Mouse (Mus musculus) intestine, embryonic 14.5 days (tissue): ENCODE measurements around the gene Slc32a1. TPM values are rescaled to one million over a fixed set of nuclear protein-coding genes. Genes with fewer than 3 reads are reported as not detected.

Experiments used
- ATAC-seq: fragments of 200-750 bp; cut with Nextera tagmentation; replicated peaks from 2 replicates; pipeline ENCODE4 v1.8.0; 2017; ENCODE audit warnings: low read depth, moderate number of reproducible peaks, moderate TSS enrichment, moderate library complexity; ENCODE audit not compliant: low FRiP score, low TSS enrichment
- DNase-seq: peaks from one replicate; pipeline ENCODE4 v3.0.0-alpha.2; 2018; ENCODE audit warnings: low spot score
- H3K27ac ChIP-seq: fragments of 300-500 bp; sonication (generic); 2 replicates; pipeline ENCODE4 v1.5.1; 2014; ENCODE audit warnings: low read depth, mild to moderate bottlenecking, control low read depth
- H3K27me3 ChIP-seq: fragments of 300-500 bp; sonication (generic); replicated peaks from 2 replicates; pipeline ENCODE4 v1.6.1; 2014; ENCODE audit warnings: low read length, control low read depth; ENCODE audit not compliant: control insufficient read depth, insufficient read depth
- H3K36me3 ChIP-seq: fragments of 300-500 bp; sonication (generic); 2 replicates; pipeline ENCODE4 v1.6.1; 2014; ENCODE audit warnings: low read length, control low read depth; ENCODE audit not compliant: control insufficient read depth, insufficient read depth
- H3K4me1 ChIP-seq: fragments of 300-500 bp; sonication (generic); replicated peaks from 2 replicates; pipeline ENCODE4 v1.6.1; 2014; ENCODE audit warnings: low read length, control low read depth, mixed read lengths; ENCODE audit not compliant: control insufficient read depth, insufficient read depth
- H3K4me2 ChIP-seq: fragments of 300-500 bp; sonication (generic); 2 replicates; pipeline ENCODE4 v1.6.1; 2014; ENCODE audit warnings: low read length
- H3K4me3 ChIP-seq: fragments of 300-500 bp; sonication (generic); 2 replicates; pipeline ENCODE4 v1.5.1; 2014; ENCODE audit warnings: low read depth, low read length, control low read depth, mixed read lengths
- H3K9ac ChIP-seq: fragments of 300-500 bp; sonication (generic); 2 replicates; pipeline ENCODE4 v1.6.1; 2014; ENCODE audit warnings: mild to moderate bottlenecking, low read length
- H3K9me3 ChIP-seq: fragments of 300-500 bp; sonication (generic); 2 replicates; pipeline ENCODE4 v1.6.1; 2016; ENCODE audit warnings: low read length, control low read depth; ENCODE audit not compliant: control insufficient read depth
- WGBS: fragments of 180-500 bp; shearing (Covaris S2); extraction: QIAGEN DNeasy Blood & Tissue Kit; methylation state at CpG from one replicate; pipeline ENCODE4 v1.1.7; 2014; 5-methylcytosine and 5-hydroxymethylcytosine counted together
- polyA plus RNA-seq: library from polyadenylated mRNA; unstranded; fragments of >200 nt; fragmentation: Nextera tagmentation; extraction: Ambion mirVana; gene quantifications from 2 replicates; pipeline ENCODE4 v1.2.1, GENCODE M21; 2014

Slc32a1 gene
- polyA plus RNA-seq, 1 experiment from 2014 or later = not detected

GRCm38 (mm10) chr2:158590495-158590894 is 20.1 kb upstream of the Slc32a1 start:
- no peak for ATAC-seq
- peaks cover 12% of the 10 kb centered on the region; the same call in 1 of the 2 replicates for H3K27me3 ChIP-seq
- H3K4me3 ChIP-seq = no peak overlapping the region
- no peaks in the 10 kb centered on the region for H3K36me3 ChIP-seq
- no peaks in the 10 kb centered on the region for H3K9me3 ChIP-seq
- WGBS = 64% methylated on average over 3 of the region's 3 CpGs
- H3K27ac ChIP-seq = no peak overlapping the region
- no peak overlapping the region for H3K4me2 ChIP-seq
- no peaks in the 10 kb centered on the region for H3K4me1 ChIP-seq
- no peak overlapping the region for H3K9ac ChIP-seq
- no peak for DNase-seq

GRCm38 (mm10) chr2:158591286-158591685 is 19.3 kb upstream of the Slc32a1 start:
- WGBS = 45% methylated on average over 5 of the region's 5 CpGs

DNA sequence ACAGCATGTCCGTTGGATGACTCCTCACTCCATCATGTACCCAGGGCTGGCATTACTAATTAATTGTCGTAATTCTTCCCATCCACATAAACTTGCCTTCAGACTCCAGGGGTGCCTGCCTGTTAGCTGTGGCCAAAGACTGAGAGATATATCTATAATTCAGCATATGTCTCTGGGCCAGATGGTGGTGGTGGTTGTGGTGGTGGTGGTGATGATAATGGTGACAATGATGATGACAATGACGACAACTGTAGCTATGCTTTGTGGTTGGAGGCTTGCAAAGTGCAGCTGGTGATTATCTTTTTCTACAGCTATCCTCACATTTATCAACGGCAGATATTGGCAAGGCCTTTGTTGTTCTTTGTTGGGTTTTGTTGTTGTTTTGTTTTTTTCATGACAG is 17.2 kb upstream of the Slc32a1 start:
- 77% methylated on average over 4 of the region's 4 CpGs for WGBS
- DNase-seq (no peak), ATAC-seq (no peak)
- Histone ChIP-seq H3K9me3 (no peaks in the 10 kb centered on the region), H3K27me3 (peaks cover 15% of the 10 kb centered on the region; the same call in 1 of the 2 replicates), H3K36me3 (no peaks in the 10 kb centered on the region), H3K4me2 (no peak overlapping the region), H3K4me1 (no peaks in the 10 kb centered on the region), H3K27ac (no peak overlapping the region), H3K4me3 (no peak overlapping the region), H3K9ac (no peak overlapping the region)

More at GRCm38 (mm10) chr2:158591286-158591685, 19.3 kb upstream of the Slc32a1 start:
- ATAC-seq (no peak), DNase-seq (no peak)
- H3K4me1 ChIP-seq = no peaks in the 10 kb centered on the region
- no peak overlapping the region for H3K4me2 ChIP-seq
- no peak overlapping the region for H3K4me3 ChIP-seq
- no peaks in the 10 kb centered on the region for H3K36me3 ChIP-seq
- no peak overlapping the region for H3K27ac ChIP-seq
- no peaks in the 10 kb centered on the region for H3K9me3 ChIP-seq
- H3K27me3 ChIP-seq = peaks cover 12% of the 10 kb centered on the region; the same call in 1 of the 2 replicates
- no peak overlapping the region for H3K9ac ChIP-seq

DNA sequence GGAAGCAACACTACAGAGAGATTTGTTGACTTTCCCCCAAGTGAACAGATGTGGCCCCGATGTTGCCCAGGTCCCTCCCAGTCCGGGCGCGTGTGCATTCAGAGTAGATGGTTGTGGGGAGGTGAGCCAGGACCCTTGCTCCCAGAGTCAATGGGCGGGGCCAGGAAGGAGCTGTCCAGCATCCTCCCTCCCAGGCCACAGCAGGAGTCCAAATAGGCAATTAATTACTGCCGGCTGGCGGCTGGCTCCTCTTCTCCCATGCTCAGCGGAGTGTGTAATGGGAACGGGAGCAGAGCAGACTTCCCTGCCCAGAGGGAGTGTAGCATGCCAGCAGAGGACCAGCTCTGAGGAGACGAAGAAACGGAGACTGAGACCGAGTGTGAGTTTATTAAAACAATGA is 15.5 kb upstream of the Slc32a1 start:
- Histone ChIP-seq H3K36me3 (no peaks in the 10 kb centered on the region), H3K4me2 (no peak overlapping the region), H3K4me3 (no peak overlapping the region), H3K9me3 (no peaks in the 10 kb centered on the region), H3K27ac (no peak overlapping the region), H3K9ac (no peak overlapping the region), H3K4me1 (no peaks in the 10 kb centered on the region), H3K27me3 (peaks cover 10% of the 10 kb centered on the region; the same call in 1 of the 2 replicates)
- under 1% methylated on average over 12 of the region's 12 CpGs for WGBS
- ATAC-seq = 0 out of 2 replicates have a peak, but pooled peaks have one; percentile 23
- DNase-seq = peak; percentile 66

DNA sequence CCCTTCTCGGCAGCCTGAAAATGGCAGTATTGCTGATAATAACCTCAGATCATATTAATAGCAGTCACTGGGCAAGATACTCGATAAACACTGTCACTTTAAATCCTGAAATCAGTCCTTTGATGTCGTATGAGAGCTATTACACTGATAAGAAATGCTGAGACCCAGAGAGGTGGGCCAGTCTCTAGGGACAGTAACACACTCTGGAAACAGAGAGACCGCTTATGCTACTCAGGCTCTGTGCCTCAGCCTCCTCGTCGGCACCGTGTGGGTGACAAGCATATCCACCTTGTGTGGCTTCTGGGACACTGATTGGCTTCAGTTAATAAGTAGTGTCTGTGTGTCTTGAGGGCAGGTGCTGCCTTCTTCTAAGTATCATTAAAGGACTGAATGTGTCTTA is 15.0 kb upstream of the Slc32a1 start:
- Histone ChIP-seq H3K36me3 (no peaks in the 10 kb centered on the region), H3K9me3 (no peaks in the 10 kb centered on the region), H3K4me2 (no peak overlapping the region), H3K27ac (no peak overlapping the region), H3K27me3 (peaks cover 10% of the 10 kb centered on the region; the same call in 1 of the 2 replicates), H3K9ac (no peak overlapping the region), H3K4me1 (no peaks in the 10 kb centered on the region), H3K4me3 (no peak overlapping the region)
- no peak for DNase-seq
- ATAC-seq = no peak
- 39% methylated on average over 7 of the region's 7 CpGs for WGBS

DNA sequence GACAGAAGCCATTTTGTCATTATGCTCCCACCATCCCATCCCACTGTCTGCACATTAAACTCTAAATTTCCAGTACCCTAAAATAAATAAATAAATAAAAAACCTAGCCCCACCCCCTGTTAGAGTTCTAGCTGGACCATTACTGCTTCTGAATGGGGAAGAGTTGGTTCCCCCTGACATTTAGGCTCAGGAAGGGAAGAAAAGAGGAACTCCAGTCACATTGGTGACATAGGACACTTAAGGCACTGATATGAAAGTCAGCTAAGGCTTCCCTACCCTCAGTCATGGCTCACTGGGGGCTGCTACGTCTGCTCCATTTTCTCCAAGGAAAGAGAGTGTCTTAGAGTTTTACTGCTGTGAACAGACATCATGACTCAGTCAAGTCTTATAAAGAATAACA is 13.8 kb upstream of the Slc32a1 start:
- DNase-seq = no peak
- ATAC-seq = no peak
- Histone ChIP-seq H3K4me2 (no peak overlapping the region), H3K27me3 (peaks cover 19% of the 10 kb centered on the region), H3K27ac (no peak overlapping the region), H3K36me3 (no peaks in the 10 kb centered on the region), H3K4me3 (no peak overlapping the region), H3K4me1 (no peaks in the 10 kb centered on the region), H3K9me3 (no peaks in the 10 kb centered on the region), H3K9ac (no peak overlapping the region)
- 37% methylated on average over 1 of the region's 1 CpGs for WGBS

DNA sequence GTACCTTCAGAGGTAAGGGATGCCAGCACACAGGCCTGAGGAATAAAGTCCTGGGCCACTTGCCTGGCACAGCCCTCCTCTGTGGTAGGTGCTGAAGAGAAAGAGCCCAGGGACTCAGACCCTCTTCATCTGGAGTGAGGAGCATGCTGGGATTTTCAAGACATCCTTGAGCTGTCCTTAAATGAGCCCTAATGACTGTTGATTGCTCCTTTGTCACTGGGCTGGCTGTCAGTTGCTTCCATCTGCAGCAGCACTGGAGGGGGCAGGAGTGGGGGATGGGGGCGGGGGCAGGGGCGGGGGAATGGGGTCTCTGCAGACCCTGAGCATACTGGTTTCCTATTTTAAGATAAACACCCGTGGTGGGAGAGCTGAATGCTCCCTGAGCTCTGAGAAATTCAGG is 10.1 kb upstream of the Slc32a1 start:
- H3K4me3 ChIP-seq = no peak overlapping the region
- ATAC-seq (no peak), DNase-seq (no peak)
- 28% methylated on average over 3 of the region's 3 CpGs for WGBS
- H3K9ac ChIP-seq = no peak overlapping the region
- H3K36me3 ChIP-seq = no peaks in the 10 kb centered on the region
- peaks cover 18% of the 10 kb centered on the region for H3K27me3 ChIP-seq
- no peaks in the 10 kb centered on the region for H3K4me1 ChIP-seq
- H3K27ac ChIP-seq = no peak overlapping the region
- H3K9me3 ChIP-seq = no peaks in the 10 kb centered on the region
- H3K4me2 ChIP-seq = no peak overlapping the region

DNA sequence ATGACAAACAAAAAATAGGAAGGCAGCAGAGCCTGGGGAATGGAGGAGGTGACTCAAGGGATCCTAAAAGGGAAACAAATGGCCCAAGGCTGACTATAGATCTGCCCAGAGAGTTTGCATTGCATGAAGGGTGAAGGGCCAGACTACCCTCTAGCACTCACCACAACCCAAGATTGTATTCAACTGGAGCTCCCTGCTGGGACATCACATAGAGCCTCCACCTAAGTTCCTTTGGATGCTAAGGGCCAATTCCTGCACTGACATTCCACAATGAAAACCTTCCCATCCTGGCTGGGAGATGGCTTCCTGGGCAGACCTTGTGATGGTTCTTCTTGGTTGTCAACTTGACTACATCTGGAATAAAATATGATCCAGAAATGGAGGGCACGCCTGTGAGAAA is 9.2 kb upstream of the Slc32a1 start:
- H3K27me3 ChIP-seq = peaks cover 25% of the 10 kb centered on the region

GRCm38 (mm10) chr2:158602663-158603062 is 7.9 kb upstream of the Slc32a1 start:
- no peaks in the 10 kb centered on the region for H3K9me3 ChIP-seq
- DNase-seq = no peak
- H3K36me3 ChIP-seq = no peaks in the 10 kb centered on the region
- 18% methylated on average over 15 of the region's 15 CpGs for WGBS
- H3K4me2 ChIP-seq = no peak overlapping the region
- H3K27me3 ChIP-seq = peaks cover 36% of the 10 kb centered on the region
- no peak for ATAC-seq
- no peak overlapping the region for H3K27ac ChIP-seq
- H3K4me1 ChIP-seq = no peaks in the 10 kb centered on the region
- no peak overlapping the region for H3K9ac ChIP-seq
- no peak overlapping the region for H3K4me3 ChIP-seq

More for the DNA sequence above, 9.2 kb upstream of the Slc32a1 start:
- H3K4me3 ChIP-seq = no peak overlapping the region
- WGBS = 72% methylated on average over 1 of the region's 1 CpGs
- DNase-seq (no peak), ATAC-seq (no peak)
- no peaks in the 10 kb centered on the region for H3K4me1 ChIP-seq
- no peak overlapping the region for H3K9ac ChIP-seq
- no peaks in the 10 kb centered on the region for H3K36me3 ChIP-seq
- H3K4me2 ChIP-seq = no peak overlapping the region
- no peak overlapping the region for H3K27ac ChIP-seq
- no peaks in the 10 kb centered on the region for H3K9me3 ChIP-seq
